Mouse (Mus musculus) lung, postnatal 0 days (tissue): ENCODE data around the gene Dlgap3. TPM values are rescaled to one million over a fixed set of nuclear protein-coding genes. Genes with fewer than 3 reads are reported as not detected.

Experiments
- ATAC-seq: fragments of 200-750 bp; cut with Nextera tagmentation; 2 replicates; pipeline ENCODE4 v1.8.0; 2017; ENCODE audit warnings: moderate library complexity
- DNase-seq: peaks from one replicate; pipeline ENCODE4 v3.0.0-alpha.2; 2016; ENCODE audit warnings: low spot score
- H3K27ac ChIP-seq: fragments of 300-500 bp; sonication (generic); 2 replicates; pipeline ENCODE4 v1.5.1; 2014; ENCODE audit warnings: antibody characterized with exemption, mild to moderate bottlenecking, low read length, mixed read lengths
- H3K27me3 ChIP-seq: fragments of 300-500 bp; sonication (generic); replicated peaks from 2 replicates; pipeline ENCODE4 v1.6.1; 2014; ENCODE audit warnings: low read length, mixed read lengths; ENCODE audit not compliant: insufficient read depth
- H3K36me3 ChIP-seq: fragments of 300-500 bp; sonication (generic); 2 replicates; pipeline ENCODE4 v1.6.1; 2014; ENCODE audit warnings: low read length, mixed read lengths; ENCODE audit not compliant: insufficient read depth
- H3K4me1 ChIP-seq: fragments of 300-500 bp; sonication (generic); 2 replicates; pipeline ENCODE4 v1.6.1; 2014; ENCODE audit warnings: antibody characterized with exemption, low read depth, low read length, mixed read lengths; ENCODE audit not compliant: insufficient read depth
- H3K4me2 ChIP-seq: fragments of 300-500 bp; sonication (generic); replicated peaks from 2 replicates; pipeline ENCODE4 v1.6.1; 2014; ENCODE audit warnings: low read depth, mild to moderate bottlenecking, low read length, moderate library complexity, mixed read lengths
- H3K4me3 ChIP-seq: fragments of 300-500 bp; sonication (generic); 2 replicates; pipeline ENCODE4 v1.5.1; 2014; ENCODE audit warnings: low read depth, low read length
- H3K9ac ChIP-seq: fragments of 300-500 bp; sonication (generic); replicated peaks from 2 replicates; pipeline ENCODE4 v1.6.1; 2014; ENCODE audit warnings: low read depth, mild to moderate bottlenecking
- H3K9me3 ChIP-seq: fragments of 300-500 bp; sonication (generic); 2 replicates; pipeline ENCODE4 v1.6.1; 2016; ENCODE audit warnings: low read length, mixed read lengths
- CTCF ChIP-seq: IDR thresholded peaks from 2 replicates; pipeline ENCODE4 v1.5.1; 2016; ENCODE audit warnings: antibody characterized with exemption, mild to moderate bottlenecking
- EP300 ChIP-seq: IDR thresholded peaks from 2 replicates; pipeline ENCODE4 v1.6.1; 2016; ENCODE audit warnings: antibody characterized with exemption, mild to moderate bottlenecking, control low read depth
- WGBS: fragments of 180-500 bp; shearing (Covaris S2); extraction: QIAGEN DNeasy Blood & Tissue Kit; methylation state at CpG from one replicate; pipeline ENCODE4 v1.1.7; 2014; 5-methylcytosine and 5-hydroxymethylcytosine counted together
- polyA plus RNA-seq: library from polyadenylated mRNA; unstranded; fragments of >200 nt; fragmentation: Nextera tagmentation; extraction: Ambion mirVana; gene quantifications from 2 replicates; pipeline ENCODE4 v1.2.1, GENCODE M21; 2015

Dlgap3 gene
- polyA plus RNA-seq, 1 experiment from 2014 or later: 0.10 TPM

DNA sequence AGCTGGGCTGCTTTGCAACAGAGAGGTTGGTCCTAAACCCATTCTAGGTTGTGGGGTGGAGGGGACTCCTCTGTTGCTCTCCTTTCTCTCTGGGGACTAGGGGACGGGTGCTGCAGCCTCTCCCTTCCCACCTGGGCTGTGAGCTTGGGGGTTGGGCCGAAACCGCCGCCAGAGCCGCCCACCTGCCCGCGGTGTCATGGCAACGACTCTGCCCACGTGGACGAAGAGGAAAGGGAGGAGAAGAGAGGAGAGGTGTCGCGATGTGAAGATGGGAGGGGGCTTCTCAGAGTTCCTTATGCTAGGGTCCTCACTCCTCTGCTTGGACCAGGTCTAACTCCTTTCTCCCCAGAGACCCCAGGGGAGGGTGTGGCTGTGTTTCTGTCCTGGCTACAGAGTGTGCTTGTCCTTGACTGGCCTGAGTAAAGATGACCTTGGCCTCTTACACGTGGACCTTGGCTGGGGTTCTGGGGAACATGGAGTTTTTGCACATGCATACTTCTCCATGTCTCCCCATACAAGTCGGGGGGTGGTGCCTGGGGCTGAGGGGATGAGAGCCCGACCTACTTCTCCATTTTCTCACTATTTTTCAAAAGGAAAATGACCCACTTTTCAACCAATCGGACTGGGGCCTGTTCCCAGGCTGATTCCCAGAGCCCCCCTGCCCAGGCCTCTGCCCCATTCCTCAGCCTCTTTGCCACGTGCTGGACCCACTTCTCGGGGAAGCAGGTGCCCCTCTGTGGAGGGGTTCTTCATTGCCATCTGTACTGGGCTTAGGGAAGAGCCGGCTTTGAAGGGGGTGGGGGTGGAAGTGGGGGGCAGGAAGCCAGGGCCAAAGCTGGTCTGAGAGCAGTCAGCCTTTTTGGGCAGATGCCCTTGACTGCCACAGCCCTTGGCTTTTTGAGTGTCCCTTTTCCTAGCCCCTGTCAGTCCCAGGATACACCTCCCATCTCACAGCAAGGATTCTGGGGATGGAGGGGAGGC, 10.8 kb downstream of the Dlgap3 start:
- 12% methylated on average over 19 of the region's 19 CpGs for WGBS
- Histone ChIP-seq H3K9me3 (no peaks in the 10 kb centered on the region), H3K9ac (no peak overlapping the region), H3K36me3 (no peaks in the 10 kb centered on the region), H3K27me3 (peaks cover 5% of the 10 kb centered on the region; the same call in 1 of the 2 replicates), H3K27ac (no peak overlapping the region), H3K4me3 (no peak overlapping the region), H3K4me1 (no peaks in the 10 kb centered on the region), H3K4me2 (no peak overlapping the region)
- TF ChIP-seq CTCF: no peak
- no peak for TF ChIP-seq EP300
- no peak for ATAC-seq
- no peak for DNase-seq

DNA sequence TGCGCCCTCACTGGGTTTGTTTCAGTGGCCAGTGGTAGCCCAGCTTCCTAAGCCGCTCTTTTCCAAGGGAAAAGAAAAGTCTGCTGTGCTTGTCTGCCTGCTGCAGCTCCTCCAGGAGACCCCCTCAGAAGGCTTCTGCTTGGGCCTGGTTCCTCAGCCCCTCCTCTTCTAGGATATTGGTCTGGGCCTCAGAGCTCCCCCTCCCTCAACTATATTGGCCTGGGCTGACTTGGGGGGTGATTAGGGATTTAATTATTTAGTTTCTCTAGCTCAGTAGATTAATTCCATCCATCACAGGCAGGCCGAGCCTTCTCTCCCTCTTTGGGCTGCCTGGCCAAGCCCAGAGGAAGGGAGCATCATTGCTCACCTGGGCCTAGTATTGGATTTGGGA, 11.4 kb downstream of the Dlgap3 start:
- no peak for TF ChIP-seq CTCF
- H3K4me2 ChIP-seq: no peak overlapping the region
- no peaks in the 10 kb centered on the region for H3K36me3 ChIP-seq
- H3K27me3 ChIP-seq: peaks cover 5% of the 10 kb centered on the region; the same call in 1 of the 2 replicates
- H3K27ac ChIP-seq: no peak overlapping the region
- no peaks in the 10 kb centered on the region for H3K9me3 ChIP-seq
- ATAC-seq (no peak), DNase-seq (no peak)
- H3K4me3 ChIP-seq: no peak overlapping the region
- WGBS: 62% methylated on average over 3 of the region's 3 CpGs
- H3K4me1 ChIP-seq: no peaks in the 10 kb centered on the region
- no peak overlapping the region for H3K9ac ChIP-seq

DNA sequence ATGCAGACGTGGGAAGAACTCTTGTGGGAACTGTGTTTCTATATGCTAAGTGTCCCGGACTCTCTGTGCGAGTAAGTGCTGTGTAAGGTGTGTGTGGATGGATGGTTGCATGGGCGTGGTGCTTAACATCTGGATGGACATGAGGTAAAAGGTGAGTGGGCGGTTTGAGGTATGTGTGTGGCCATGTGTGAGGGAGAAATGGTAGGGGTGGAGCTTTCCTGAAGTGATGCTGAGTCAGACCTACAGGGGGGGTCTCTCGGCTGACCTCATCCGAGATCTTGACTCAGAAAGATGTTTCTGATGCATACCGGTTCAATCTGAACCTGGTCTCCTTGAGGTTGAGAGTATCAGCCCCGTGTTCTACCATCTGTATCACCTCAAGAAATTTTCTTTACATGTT, 12.0 kb downstream of the Dlgap3 start:
- Histone ChIP-seq H3K4me3 (no peak overlapping the region), H3K9me3 (no peaks in the 10 kb centered on the region), H3K9ac (no peak overlapping the region), H3K27me3 (peaks cover 5% of the 10 kb centered on the region; the same call in 1 of the 2 replicates), H3K4me2 (no peak overlapping the region), H3K4me1 (no peaks in the 10 kb centered on the region), H3K27ac (no peak overlapping the region), H3K36me3 (no peaks in the 10 kb centered on the region)
- no peak for ATAC-seq
- TF ChIP-seq EP300 (no peak), CTCF (no peak)
- 76% methylated on average over 9 of the region's 9 CpGs for WGBS
- no peak for DNase-seq

DNA sequence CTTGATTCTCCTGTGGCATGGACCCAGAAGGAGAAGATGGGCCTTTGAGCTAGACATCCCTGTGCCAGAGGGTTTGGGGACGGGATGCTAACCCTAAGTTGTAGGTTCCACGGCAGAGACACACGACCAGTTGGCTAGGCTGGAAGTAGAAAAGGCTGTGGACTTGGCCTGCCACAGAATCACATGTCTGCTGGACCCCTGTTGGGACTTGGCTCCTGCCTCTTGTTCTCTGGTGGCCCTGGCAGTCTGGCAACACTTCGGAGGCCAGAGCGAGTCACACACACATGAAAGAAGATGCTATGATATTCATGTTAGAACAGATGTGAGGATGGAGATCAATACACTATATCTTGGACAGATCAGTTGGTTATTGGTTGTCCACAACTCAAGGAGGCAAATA, 14.9 kb downstream of the Dlgap3 start:
- H3K9me3 ChIP-seq: no peaks in the 10 kb centered on the region
- TF ChIP-seq EP300 (no peak), CTCF (no peak)

DNA sequence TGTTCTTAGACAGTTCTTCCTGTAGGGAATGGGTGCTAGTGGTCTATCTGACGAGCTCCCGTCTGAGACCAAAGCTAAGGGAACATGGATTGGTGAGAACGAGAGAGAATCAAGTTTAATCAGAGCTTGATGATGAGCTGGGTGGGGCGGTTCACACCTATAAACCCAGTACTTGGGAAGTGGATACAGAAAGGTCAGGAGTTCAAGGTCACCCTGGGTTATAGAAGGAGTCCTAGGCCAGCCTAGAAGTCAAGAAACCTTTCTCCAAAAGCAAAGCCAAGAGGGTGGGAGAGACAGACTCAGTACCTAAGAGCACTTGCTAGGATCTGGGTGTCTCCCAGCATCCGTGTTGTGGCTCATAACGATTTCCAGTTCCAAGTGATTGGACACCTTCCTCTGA, 21.9 kb downstream of the Dlgap3 start:
- Histone ChIP-seq H3K4me1 (no peaks in the 10 kb centered on the region), H3K36me3 (no peaks in the 10 kb centered on the region), H3K27ac (no peak overlapping the region), H3K4me3 (no peak overlapping the region), H3K27me3 (no peaks in the 10 kb centered on the region), H3K9ac (no peak overlapping the region), H3K4me2 (no peak overlapping the region), H3K9me3 (no peaks in the 10 kb centered on the region)
- ATAC-seq (no peak), DNase-seq (no peak)
- TF ChIP-seq EP300 (no peak), CTCF (no peak)
- 82% methylated on average over 6 of the region's 6 CpGs for WGBS

More for the DNA sequence above, 14.9 kb downstream of the Dlgap3 start:
- no peak overlapping the region for H3K9ac ChIP-seq
- H3K4me2 ChIP-seq: no peak overlapping the region
- ATAC-seq (no peak), DNase-seq (no peak)
- no peaks in the 10 kb centered on the region for H3K4me1 ChIP-seq
- H3K27me3 ChIP-seq: peaks cover 5% of the 10 kb centered on the region; the same call in 1 of the 2 replicates
- H3K36me3 ChIP-seq: no peaks in the 10 kb centered on the region
- 78% methylated on average over 5 of the region's 5 CpGs for WGBS
- no peak overlapping the region for H3K27ac ChIP-seq
- no peak overlapping the region for H3K4me3 ChIP-seq

DNA sequence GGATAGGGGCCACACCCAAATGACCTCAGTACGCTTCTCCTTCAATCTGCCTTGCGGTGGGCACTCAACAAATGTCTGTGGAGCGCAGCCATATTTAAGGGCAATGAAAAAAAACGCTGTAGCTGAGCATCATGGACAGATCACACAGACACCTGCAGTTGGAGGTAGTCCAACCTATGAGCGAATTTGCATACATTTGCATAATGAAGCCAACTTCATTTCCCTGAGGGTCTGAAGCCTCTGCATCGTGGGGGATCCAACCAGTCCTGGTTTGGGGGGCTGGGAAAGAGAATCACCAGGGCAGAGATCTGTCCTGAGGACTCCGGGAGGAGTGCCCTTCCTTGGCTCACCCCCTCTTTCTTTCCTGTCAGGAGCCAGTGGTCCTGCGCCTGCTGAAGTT, 23.7 kb downstream of the Dlgap3 start:
- no peaks in the 10 kb centered on the region for H3K4me1 ChIP-seq
- TF ChIP-seq EP300 (no peak), CTCF (no peak)
- 62% methylated on average over 8 of the region's 8 CpGs for WGBS
- H3K4me2 ChIP-seq: no peak overlapping the region
- H3K27me3 ChIP-seq: no peaks in the 10 kb centered on the region
- no peak for ATAC-seq
- H3K4me3 ChIP-seq: no peak overlapping the region
- no peaks in the 10 kb centered on the region for H3K9me3 ChIP-seq
- no peak overlapping the region for H3K9ac ChIP-seq
- no peak overlapping the region for H3K27ac ChIP-seq
- H3K36me3 ChIP-seq: no peaks in the 10 kb centered on the region
- DNase-seq: no peak
